Mouse (Mus musculus): ENCODE results near the gene Babam1.

DNA sequence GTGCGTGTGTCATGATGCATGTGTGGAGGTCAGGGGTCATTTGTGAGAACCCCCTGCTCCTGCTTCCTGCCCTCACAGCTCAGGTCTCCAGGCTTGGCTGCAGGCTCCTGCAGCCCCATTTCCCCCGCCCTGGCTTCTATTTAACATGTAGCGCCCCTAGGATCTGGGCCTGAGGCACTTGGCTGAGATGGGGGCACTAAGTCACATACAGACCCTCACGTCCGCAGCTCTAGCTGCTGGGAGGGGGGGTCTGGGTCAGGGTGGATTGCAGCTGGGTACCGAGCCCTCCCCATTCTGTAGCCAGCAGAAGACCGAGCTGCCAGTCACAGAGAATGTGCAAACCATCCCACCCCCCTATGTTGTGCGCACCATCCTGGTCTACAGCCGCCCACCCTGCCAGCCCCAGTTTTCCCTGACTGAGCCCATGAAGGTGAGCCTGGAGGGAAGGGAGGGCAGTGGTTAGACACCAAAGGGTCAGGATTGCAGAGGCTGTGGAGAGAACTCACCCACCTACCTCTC, 5.8 kb downstream of the Babam1 start:
- TF ChIP-seq CTCF (IDR thresholded peaks at IDR 0.05; ENCODE audit: control insufficient read depth, insufficient read depth, low read length): no peak
- peak; percentile 19; the same call in 1 of the 2 replicates for TF ChIP-seq POLR2A (IDR thresholded peaks at IDR 0.05; ENCODE audit: borderline replicate concordance, control insufficient read depth, low read depth, low read length)
